Mouse (Mus musculus) monocyte, adult 59 days (primary cell): ENCODE measurements around the gene Pgp. TPM values are rescaled to one million over a fixed set of nuclear protein-coding genes. Genes with fewer than 3 reads are reported as not detected.

ENCODE experiments used
- total RNA-seq, 2 experiments: library from RNA; stranded (reverse); gene quantifications; one replicate each; pipeline ENCODE4 v1.2.4; 2023

Gene Pgp
- total RNA-seq = 10 to 100 TPM; 14.8 to 18.7 TPM

GRCm38 (mm10) chr17:24469910-24470602, at the start of gene Pgp, which contains the start of gene E4f1:
Pgp (plus strand) TSS chr17:24470392.
E4f1 (minus strand) TSS chr17:24470313.

DNA sequence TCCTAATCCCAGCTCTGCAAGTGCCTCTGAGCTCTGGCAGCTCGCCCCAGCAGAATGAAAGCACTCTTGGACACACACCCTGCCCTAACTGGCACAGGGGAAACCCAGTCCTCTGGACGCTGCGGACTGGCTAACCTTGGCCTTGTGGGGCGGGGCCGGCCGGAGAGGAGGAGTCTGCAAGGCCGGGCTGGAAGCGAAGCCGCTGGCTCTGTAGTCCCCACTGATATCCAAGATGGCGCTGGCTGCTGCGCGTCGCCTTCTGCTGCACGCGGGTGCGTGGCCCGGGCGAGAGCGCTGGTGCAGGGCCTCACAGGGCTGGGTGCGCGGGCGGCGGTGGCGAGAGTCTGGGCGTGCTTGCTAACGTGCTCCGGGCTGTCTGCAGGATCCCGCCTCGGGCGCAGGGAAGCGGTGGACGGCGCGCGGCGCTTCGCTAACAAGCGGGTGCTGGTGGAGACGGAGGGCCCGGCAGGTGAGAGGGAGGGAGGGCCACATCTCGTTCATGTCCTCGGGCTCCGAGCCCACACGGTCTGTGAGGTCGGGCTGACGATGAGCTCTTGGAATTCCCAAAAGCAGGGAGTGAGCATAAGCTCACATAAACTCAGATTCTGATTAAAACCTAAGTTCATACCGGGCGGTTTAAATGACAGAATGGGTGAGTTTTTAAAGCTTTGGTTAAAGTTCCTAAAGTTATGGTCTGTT, 43.6 kb upstream of the Pgp start, which contains the start of gene Eci1:
Eci1 (plus strand) TSS at position 171 of the 699 bp plus-strand sequence.

DNA sequence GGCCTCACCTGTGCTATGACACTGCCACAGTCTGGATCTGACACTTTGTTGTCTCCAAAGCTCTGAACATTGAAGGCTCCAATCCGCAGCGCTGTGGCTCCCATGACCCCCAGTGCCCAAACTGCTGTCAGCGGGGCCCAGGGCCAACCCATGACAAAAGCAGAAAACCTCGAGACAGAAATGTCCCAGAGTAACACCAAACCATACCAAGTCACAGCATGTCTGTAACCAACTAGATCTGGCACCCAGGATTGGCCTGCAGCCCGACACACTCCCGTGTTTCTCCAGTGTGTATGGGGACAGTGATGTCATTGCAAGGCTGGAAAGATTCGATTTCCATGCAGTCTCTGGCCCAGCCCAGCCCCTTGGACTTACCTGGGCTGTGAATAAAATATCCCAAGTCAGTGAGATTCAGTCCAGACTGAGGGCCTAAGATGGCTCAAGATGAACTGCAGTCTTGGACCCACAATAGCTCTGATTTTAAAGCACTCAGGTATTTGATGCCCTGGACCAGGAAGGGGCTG, 27.5 kb upstream of the Pgp start, which contains the start of gene Dnase1l2:
Dnase1l2 (minus strand) TSS at position 474 of the 524 bp plus-strand sequence.

DNA sequence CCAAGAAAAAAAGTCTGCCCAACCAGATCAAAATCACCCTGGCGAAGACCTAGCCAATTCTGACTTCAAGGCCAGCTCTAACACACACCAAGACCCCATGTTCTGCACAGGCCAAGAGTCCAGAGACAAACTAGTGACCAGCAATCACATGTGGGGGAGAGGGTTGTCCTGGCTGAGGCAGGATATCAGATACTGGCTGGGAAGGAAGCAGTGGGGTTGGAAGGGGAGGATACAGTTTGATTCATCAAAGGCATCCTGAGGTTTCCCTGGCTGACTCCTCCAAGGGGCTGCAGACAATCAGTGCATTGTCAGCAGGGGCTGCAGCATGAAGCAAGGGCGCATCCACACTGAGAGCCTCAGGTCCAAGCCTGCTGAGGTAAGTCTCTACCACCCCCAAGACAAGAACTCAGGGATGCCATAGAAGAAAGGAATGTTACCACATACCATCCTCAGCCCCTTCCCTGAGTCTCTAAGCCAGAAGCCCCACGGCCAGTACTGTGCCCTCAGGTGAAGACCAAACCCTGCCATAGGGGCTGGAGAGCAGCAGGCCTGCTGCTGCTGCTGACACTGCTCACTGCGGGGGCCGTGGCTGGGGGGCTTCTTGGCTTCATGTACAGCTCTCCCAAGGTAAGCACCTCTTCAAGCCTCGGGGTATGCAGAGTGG, 3.6 kb downstream of the Pgp start, which contains the start of gene Bricd5:
Bricd5 (plus strand) TSS at position 273 of the 664 bp plus-strand sequence.

GRCm38 (mm10) chr17:24478663-24479380, 8.6 kb downstream of the Pgp start, which contains the start of gene Mlst8:
Mlst8 (minus strand) TSS chr17:24479078.

DNA sequence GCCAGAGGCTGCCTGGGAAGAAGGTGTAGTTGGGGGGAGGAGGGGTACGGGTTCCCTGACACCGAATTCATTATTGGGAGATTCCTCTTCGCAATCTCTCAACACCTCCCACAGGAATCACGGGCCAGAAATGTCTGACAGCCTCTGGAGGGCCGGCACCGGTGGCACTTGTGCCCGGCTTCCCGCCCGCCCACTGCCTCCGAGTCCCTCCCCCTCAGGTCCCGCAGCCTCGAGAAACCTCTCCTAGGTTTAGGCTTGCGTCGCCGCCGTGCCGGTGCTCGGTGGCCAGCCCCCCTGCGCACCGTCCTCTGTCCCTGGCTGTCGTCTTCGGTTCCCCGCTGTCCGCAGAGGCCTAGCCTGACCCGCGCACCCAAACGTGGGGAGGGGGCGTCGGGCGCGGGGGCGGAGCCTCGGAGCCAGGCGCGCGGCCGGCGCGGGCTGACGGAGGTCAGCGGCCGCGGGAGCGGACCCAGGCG, 18.0 kb downstream of the Pgp start, which contains the start of gene Caskin1:
Caskin1 (plus strand) TSS at position 416 of the 476 bp plus-strand sequence.

Other genes starting within 250 kb of the Pgp start
- gene Tedc2, start 249.5 kb upstream of the Pgp start, total RNA-seq = 1 to 10 TPM; 4.1 to 6.2 TPM
- 10 to 100 TPM; 15.7 to 16.9 TPM for gene Ccnf, start 218.9 kb upstream of the Pgp start, total RNA-seq
- under 1 TPM; 0.26 to 0.27 TPM for gene Abca17, start 119.3 kb upstream of the Pgp start, total RNA-seq
- gene Abca3, start 118.4 kb upstream of the Pgp start, total RNA-seq = 10 to 100 TPM; 75.4 to 76.2 TPM
- 10 to 100 TPM; 82.6 to 84.4 TPM for gene Rnps1, start 55.8 kb upstream of the Pgp start, total RNA-seq
- 10 to 100 TPM; 20.9 to 22.4 TPM for gene Eci1, start 43.8 kb upstream of the Pgp start, total RNA-seq
- gene Dnase1l2, start 27.3 kb upstream of the Pgp start, total RNA-seq = 1 to 10 TPM; 2.4 to 3.3 TPM
- 10 to 100 TPM; 37.7 to 43.5 TPM for gene E4f1, start 79 bp upstream of the Pgp start, total RNA-seq
- gene Bricd5, start 3.5 kb downstream of the Pgp start, total RNA-seq = not detected
- gene Mlst8, start 8.7 kb downstream of the Pgp start, total RNA-seq = 10 to 100 TPM; 19.4 to 24.9 TPM
- gene Caskin1, start 18.2 kb downstream of the Pgp start, total RNA-seq = not detected
- 100 to 1,000 TPM; 141 to 154 TPM for gene Traf7, start 57.5 kb downstream of the Pgp start, total RNA-seq
- gene Rab26, start 63.8 kb downstream of the Pgp start, total RNA-seq = 1 to 10 TPM in 1 of 2 experiments, under 1 TPM in 1; 0.58 to 1.6 TPM
- gene Pkd1, start 79.4 kb downstream of the Pgp start, total RNA-seq = 10 to 100 TPM; 41.4 to 46.0 TPM
- gene Tsc2, start 162.2 kb downstream of the Pgp start, total RNA-seq = 10 to 100 TPM; 68.8 to 75.5 TPM
- 1 to 10 TPM; 1.7 to 2.5 TPM for gene Nthl1, start 162.3 kb downstream of the Pgp start, total RNA-seq
- 1 to 10 TPM; 2.1 to 2.9 TPM for gene Slc9a3r2, start 179.9 kb downstream of the Pgp start, total RNA-seq
- not detected for gene Npw, start 188.1 kb downstream of the Pgp start, total RNA-seq
- gene Zfp598, start 199.3 kb downstream of the Pgp start, total RNA-seq = 10 to 100 TPM; 46.6 to 48.8 TPM
- not detected for gene Syngr3, start 219.6 kb downstream of the Pgp start, total RNA-seq
- 10 to 100 TPM; 15.5 to 18.1 TPM for gene Gfer, start 225.8 kb downstream of the Pgp start, total RNA-seq
- 1 to 10 TPM; 3.4 to 5.3 TPM for gene Noxo1, start 225.8 kb downstream of the Pgp start, total RNA-seq
- 10 to 100 TPM; 16.1 to 22.1 TPM for gene Tbl3, start 237.3 kb downstream of the Pgp start, total RNA-seq
- not detected for gene Rnf151, start 247.7 kb downstream of the Pgp start, total RNA-seq
- 100 to 1,000 TPM; 714 to 754 TPM for gene Rps2, start 247.7 kb downstream of the Pgp start, total RNA-seq